Mouse (Mus musculus): Measurements from ENCODE around the gene Ang2.

Ang2 gene

GRCm38 (mm10) chr14:51150206-51150831 lies 48.6 kb downstream of the Ang2 start:
- no peak for DNase-seq (ENCODE audit: low spot score)

- no peak for DNase-seq (ENCODE audit: low spot score)
Measured at GRCm38 (mm10) chr14:51149164-51149563, 49.8 kb downstream of the Ang2 start.

- DNase-seq (ENCODE audit: low spot score) = no peak
Measured at GRCm38 (mm10) chr14:51148006-51148405, 50.9 kb downstream of the Ang2 start.

- no peak for DNase-seq (ENCODE audit: low spot score)
Measured at GRCm38 (mm10) chr14:51146685-51147084, 52.3 kb downstream of the Ang2 start, which contains the start of gene Rnase1. TSS of gene Rnase1 (minus strand) at chr14:51146785.

GRCm38 (mm10) chr14:51145521-51145920 lies 53.4 kb downstream of the Ang2 start:
- DNase-seq (ENCODE audit: low spot score) = no peak
